Mouse (Mus musculus): ENCODE results near the gene S1pr4. TPM values are rescaled to one million over a fixed set of nuclear protein-coding genes. Genes with fewer than 3 reads are reported as not detected.

The S1pr4 gene
- polyA plus RNA-seq, 1 experiment from 2014 or later = 0.49 TPM

- Histone ChIP-seq H3K9me3 (no peaks in the 10 kb centered on the region), H3K9ac (peak overlapping the region; percentile 78), H3K27ac (peak overlapping the region; percentile 50; the same call in 1 of the 2 replicates), H3K4me2 (peak overlapping the region; percentile 50), H3K4me1 (peaks cover 27% of the 10 kb centered on the region), H3K27me3 (no peaks in the 10 kb centered on the region), H3K36me3 (replicated peaks) (peaks cover 15% of the 10 kb centered on the region), H3K4me3 (replicated peaks) (peak overlapping the region; percentile 73)
- 37% methylated on average over 4 of the region's 4 CpGs for WGBS
- ATAC-seq (ENCODE audit: low FRiP score) = no peak
Observed at GRCm38 (mm10) chr10:81496969-81497368, 3.0 kb downstream of the S1pr4 start.

DNA sequence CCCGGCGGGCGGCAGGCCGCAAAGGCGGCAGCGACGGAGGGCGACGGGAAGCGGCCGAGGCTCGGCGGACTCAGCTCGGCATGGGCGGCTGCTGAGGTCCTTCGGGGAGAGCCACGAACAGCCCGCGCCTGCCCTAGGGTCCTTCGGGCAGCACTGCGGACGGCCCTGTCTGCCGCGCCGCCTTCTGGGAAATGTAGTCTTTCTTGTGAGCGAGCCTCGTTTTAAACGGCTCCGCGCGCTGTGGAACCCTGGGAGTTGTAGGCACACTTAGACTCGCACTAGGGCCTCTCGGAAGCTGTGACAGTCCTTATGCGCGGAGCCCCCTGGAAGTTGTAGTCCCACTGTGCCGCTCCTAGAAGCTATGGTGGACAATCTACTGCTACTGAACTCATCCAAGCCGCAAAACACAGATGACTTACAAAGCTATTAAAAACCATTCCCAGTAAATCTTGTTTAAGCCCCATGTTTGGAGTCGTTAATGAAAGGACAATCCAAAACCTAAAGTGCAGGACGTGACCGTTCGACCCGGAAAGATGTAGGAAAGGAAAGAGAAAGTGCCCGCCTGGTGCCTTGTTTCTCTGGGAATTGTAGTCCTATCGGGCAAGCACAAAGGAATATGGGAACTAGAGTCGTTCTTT lies 3.5 kb downstream of the S1pr4 start, which contains the start of gene Ncln:
TSS of gene Ncln (minus strand) at position 129 of the 638 bp plus-strand sequence.
- Histone ChIP-seq H3K36me3 (replicated peaks) (peaks cover 21% of the 10 kb centered on the region), H3K4me2 (peak within 1 kb of the TSS; percentile 92), H3K27ac (peak within 1 kb of the TSS; percentile 50; the same call in 1 of the 2 replicates), H3K4me1 (peaks cover 27% of the 10 kb centered on the region), H3K9ac (peak within 1 kb of the TSS; percentile 78), H3K4me3 (replicated peaks) (peak within 1 kb of the TSS; percentile 73), H3K9me3 (no peaks in the 10 kb centered on the region), H3K27me3 (no peaks in the 10 kb centered on the region)
- peak; percentile 96 for ATAC-seq (ENCODE audit: low FRiP score)
- WGBS = under 1% methylated on average over 45 of the region's 45 CpGs

- peak overlapping the region; percentile 73 for H3K4me3 ChIP-seq (replicated peaks)
- peaks cover 27% of the 10 kb centered on the region for H3K4me1 ChIP-seq
- 0 out of 2 replicates have a peak overlapping the region, but pooled peaks have one; percentile 47 for H3K27ac ChIP-seq
- peak; percentile 42 for ATAC-seq (ENCODE audit: low FRiP score)
- H3K9me3 ChIP-seq = no peaks in the 10 kb centered on the region
- peak overlapping the region; percentile 92 for H3K4me2 ChIP-seq
- WGBS = 2% methylated on average over 41 of the region's 41 CpGs
- H3K36me3 ChIP-seq (replicated peaks) = peaks cover 28% of the 10 kb centered on the region
- peak overlapping the region; percentile 78 for H3K9ac ChIP-seq
- H3K27me3 ChIP-seq = no peaks in the 10 kb centered on the region
Observed at GRCm38 (mm10) chr10:81495616-81496263, 4.2 kb downstream of the S1pr4 start.

DNA sequence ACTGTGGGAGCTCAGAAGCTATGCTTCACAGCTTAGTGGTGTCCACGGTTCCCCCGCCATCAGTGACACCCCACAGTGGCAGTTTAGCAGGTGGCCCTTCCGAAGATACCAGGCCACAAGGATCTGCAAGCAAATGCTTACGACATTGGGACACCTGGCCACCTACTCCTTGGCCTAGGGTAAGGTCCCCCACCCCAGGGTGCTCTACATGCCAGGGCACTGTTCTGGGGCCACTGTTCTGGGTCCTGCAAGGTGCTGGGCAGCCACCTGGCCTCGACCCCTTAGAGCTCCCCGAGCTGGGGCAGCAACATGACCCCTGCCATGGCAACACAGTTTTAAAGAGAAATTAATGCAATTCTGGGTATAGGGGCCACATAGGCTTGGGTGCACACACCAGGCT lies 4.8 kb downstream of the S1pr4 start:
- ATAC-seq (ENCODE audit: low FRiP score) = no peak
- Histone ChIP-seq H3K27me3 (no peaks in the 10 kb centered on the region), H3K27ac (no peak overlapping the region)

GRCm38 (mm10) chr10:81494260-81495041 lies 5.5 kb downstream of the S1pr4 start:
- H3K4me1 ChIP-seq = peaks cover 27% of the 10 kb centered on the region
- no peak overlapping the region for H3K27ac ChIP-seq
- H3K9me3 ChIP-seq = no peaks in the 10 kb centered on the region
- H3K36me3 ChIP-seq (replicated peaks) = peaks cover 41% of the 10 kb centered on the region
- H3K9ac ChIP-seq = peak overlapping the region; percentile 21; the same call in 1 of the 2 replicates
- H3K27me3 ChIP-seq = no peaks in the 10 kb centered on the region
- 89% methylated on average over 11 of the region's 11 CpGs for WGBS
- peak overlapping the region; percentile 73; the same call in 1 of the 2 replicates for H3K4me3 ChIP-seq (replicated peaks)
- H3K4me2 ChIP-seq = peak overlapping the region; percentile 92
- ATAC-seq (ENCODE audit: low FRiP score) = no peak

More for the DNA sequence above, 4.8 kb downstream of the S1pr4 start:
- WGBS = 83% methylated on average over 6 of the region's 6 CpGs
- Histone ChIP-seq H3K4me2 (peak overlapping the region; percentile 92), H3K4me1 (peaks cover 27% of the 10 kb centered on the region), H3K9me3 (no peaks in the 10 kb centered on the region), H3K36me3 (replicated peaks) (peaks cover 34% of the 10 kb centered on the region), H3K9ac (peak overlapping the region; percentile 78), H3K4me3 (replicated peaks) (peak overlapping the region; percentile 73)

GRCm38 (mm10) chr10:81493601-81494220 lies 6.2 kb downstream of the S1pr4 start:
- Histone ChIP-seq H3K27ac (no peak overlapping the region), H3K4me2 (no peak overlapping the region), H3K4me1 (peaks cover 27% of the 10 kb centered on the region), H3K36me3 (replicated peaks) (peaks cover 48% of the 10 kb centered on the region), H3K9ac (no peak overlapping the region), H3K4me3 (replicated peaks) (no peak overlapping the region), H3K27me3 (no peaks in the 10 kb centered on the region), H3K9me3 (no peaks in the 10 kb centered on the region)
- 88% methylated on average over 8 of the region's 8 CpGs for WGBS
- ATAC-seq (ENCODE audit: low FRiP score) = no peak

DNA sequence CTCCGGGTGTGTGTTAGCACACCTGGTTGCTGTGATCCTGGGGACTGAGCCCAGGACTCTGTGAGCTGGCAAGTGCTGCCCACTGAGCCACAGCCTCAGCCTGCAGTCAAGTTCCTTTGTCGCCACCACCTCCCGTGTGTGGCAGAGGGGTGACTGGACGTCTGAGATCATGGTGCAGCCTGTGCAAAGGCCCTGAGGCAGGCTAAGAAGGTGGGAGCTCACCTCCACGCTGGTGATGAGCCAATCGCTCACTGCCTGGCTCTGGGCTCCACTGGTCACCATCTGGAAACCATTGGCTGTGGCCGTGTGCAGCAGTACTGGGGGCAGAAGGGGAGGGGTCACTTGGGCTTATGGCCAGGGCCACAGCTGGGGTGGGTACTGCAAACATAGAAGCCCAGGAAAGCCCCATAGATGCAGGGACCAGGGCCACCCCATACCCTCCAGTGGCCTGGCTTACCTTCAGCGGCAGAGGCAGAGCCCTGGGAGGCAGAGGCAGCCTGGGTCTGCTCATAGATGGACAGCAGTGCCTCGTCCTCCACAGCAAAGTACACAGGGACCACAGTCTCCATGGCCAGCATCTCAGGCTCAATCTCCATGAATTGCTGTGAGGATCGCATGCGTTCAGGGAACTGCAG lies 7.2 kb downstream of the S1pr4 start:
- Histone ChIP-seq H3K27ac (no peak overlapping the region), H3K4me3 (replicated peaks) (no peak overlapping the region), H3K4me1 (peaks cover 27% of the 10 kb centered on the region), H3K4me2 (no peak overlapping the region), H3K27me3 (no peaks in the 10 kb centered on the region), H3K9ac (no peak overlapping the region), H3K9me3 (no peaks in the 10 kb centered on the region), H3K36me3 (replicated peaks) (peaks cover 58% of the 10 kb centered on the region)
- 86% methylated on average over 11 of the region's 11 CpGs for WGBS
- no peak for ATAC-seq (ENCODE audit: low FRiP score)

DNA sequence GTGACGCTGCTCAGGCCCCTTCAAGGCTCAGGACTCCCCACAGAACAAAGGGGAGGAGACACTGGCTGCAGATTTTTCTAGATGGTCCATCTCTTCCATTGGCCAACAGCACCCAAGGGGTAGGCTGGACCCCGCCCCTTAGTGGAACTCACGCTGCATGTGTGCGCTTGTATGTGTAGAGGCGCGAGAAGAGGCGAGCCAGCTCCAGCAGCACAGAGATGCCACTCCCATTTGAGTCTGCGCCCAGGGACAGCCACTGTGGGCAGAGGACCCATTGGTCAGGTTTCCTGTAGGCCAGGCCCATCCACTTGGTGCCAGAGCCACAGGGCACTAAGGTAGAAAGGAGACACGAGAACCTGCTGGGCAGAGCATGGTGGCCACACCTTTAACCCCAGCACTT lies 8.9 kb downstream of the S1pr4 start:
- ATAC-seq (ENCODE audit: low FRiP score) = no peak
- H3K4me3 ChIP-seq (replicated peaks) = no peak overlapping the region

GRCm38 (mm10) chr10:81489941-81490340 lies 10.0 kb downstream of the S1pr4 start:
- H3K4me3 ChIP-seq (replicated peaks) = no peak overlapping the region
- no peak overlapping the region for H3K4me2 ChIP-seq
- 84% methylated on average over 14 of the region's 14 CpGs for WGBS
- H3K9ac ChIP-seq = no peak overlapping the region
- peaks cover 76% of the 10 kb centered on the region for H3K36me3 ChIP-seq (replicated peaks)
- no peak overlapping the region for H3K27ac ChIP-seq
- ATAC-seq (ENCODE audit: low FRiP score) = no peak
- H3K27me3 ChIP-seq = no peaks in the 10 kb centered on the region
- peaks cover 16% of the 10 kb centered on the region for H3K4me1 ChIP-seq
- no peaks in the 10 kb centered on the region for H3K9me3 ChIP-seq

More for the DNA sequence above, 8.9 kb downstream of the S1pr4 start:
- no peak overlapping the region for H3K4me2 ChIP-seq
- no peaks in the 10 kb centered on the region for H3K27me3 ChIP-seq
- H3K27ac ChIP-seq = no peak overlapping the region
- H3K4me1 ChIP-seq = peaks cover 19% of the 10 kb centered on the region
- H3K36me3 ChIP-seq (replicated peaks) = peaks cover 75% of the 10 kb centered on the region
- no peaks in the 10 kb centered on the region for H3K9me3 ChIP-seq
- H3K9ac ChIP-seq = no peak overlapping the region
- WGBS = 95% methylated on average over 9 of the region's 9 CpGs

GRCm38 (mm10) chr10:81488081-81488480 lies 11.9 kb downstream of the S1pr4 start:
- H3K4me1 ChIP-seq = peaks cover 10% of the 10 kb centered on the region
- WGBS = 90% methylated on average over 11 of the region's 11 CpGs
- H3K27me3 ChIP-seq = no peaks in the 10 kb centered on the region
- no peak overlapping the region for H3K4me2 ChIP-seq
- H3K9me3 ChIP-seq = no peaks in the 10 kb centered on the region
- ATAC-seq (ENCODE audit: low FRiP score) = no peak
- H3K9ac ChIP-seq = no peak overlapping the region
- peaks cover 72% of the 10 kb centered on the region for H3K36me3 ChIP-seq (replicated peaks)
- H3K4me3 ChIP-seq (replicated peaks) = no peak overlapping the region
- H3K27ac ChIP-seq = no peak overlapping the region

DNA sequence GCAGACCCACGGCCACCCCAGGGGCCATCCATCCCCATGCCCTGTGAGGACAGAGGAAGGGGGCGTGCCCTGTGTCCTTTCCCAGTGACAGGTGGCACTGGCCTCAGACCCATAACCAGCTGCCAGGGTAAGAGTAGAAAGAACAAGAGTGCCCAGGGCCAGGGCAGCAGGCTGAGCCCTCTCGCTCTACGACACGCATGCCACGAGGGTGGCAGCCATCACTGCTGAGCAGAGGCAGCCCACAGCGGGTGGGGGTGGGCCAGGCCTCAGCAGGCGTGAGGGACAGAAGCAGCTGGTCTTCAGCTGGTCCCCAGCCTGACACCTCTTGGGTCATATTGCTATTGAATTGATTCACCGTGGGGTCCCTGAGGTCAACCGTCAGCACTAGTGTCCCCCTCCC lies 13.4 kb downstream of the S1pr4 start:
- Histone ChIP-seq H3K27me3 (peaks cover 10% of the 10 kb centered on the region), H3K9ac (no peak overlapping the region), H3K4me1 (peaks cover 20% of the 10 kb centered on the region), H3K4me3 (replicated peaks) (no peak overlapping the region), H3K36me3 (replicated peaks) (peaks cover 56% of the 10 kb centered on the region), H3K9me3 (no peaks in the 10 kb centered on the region), H3K4me2 (no peak overlapping the region), H3K27ac (no peak overlapping the region)
- no peak for ATAC-seq (ENCODE audit: low FRiP score)
- WGBS = 85% methylated on average over 10 of the region's 10 CpGs

Data from forebrain, embryonic 12.5 days (tissue).